Mouse (Mus musculus) forebrain, embryonic 13.5 days (tissue): ENCODE measurements around the gene Sept1. TPM values are rescaled to one million over a fixed set of nuclear protein-coding genes. Genes with fewer than 3 reads are reported as not detected.

Experiments used
- ATAC-seq: fragments of 200-750 bp; cut with Nextera tagmentation; 2 replicates; pipeline ENCODE4 v1.8.0; 2017
- H3K27ac ChIP-seq: fragments of 300-500 bp; sonication (generic); 2 replicates; pipeline ENCODE4 v1.5.1; 2015; ENCODE audit warnings: inconsistent platforms, mild to moderate bottlenecking, moderate library complexity
- H3K27me3 ChIP-seq: fragments of 300-500 bp; sonication (generic); 2 replicates; pipeline ENCODE4 v1.6.1; 2015; ENCODE audit warnings: mild to moderate bottlenecking, inconsistent platforms
- H3K36me3 ChIP-seq: fragments of 300-500 bp; sonication (generic); 2 replicates; pipeline ENCODE4 v1.6.1; 2015; ENCODE audit warnings: mild to moderate bottlenecking, inconsistent platforms; ENCODE audit not compliant: poor library complexity, severe bottlenecking
- H3K4me1 ChIP-seq: fragments of 300-500 bp; sonication (generic); 2 replicates; pipeline ENCODE4 v1.6.1; 2015; ENCODE audit warnings: inconsistent platforms
- H3K4me2 ChIP-seq: fragments of 300-500 bp; sonication (generic); 2 replicates; pipeline ENCODE4 v1.6.1; 2015; ENCODE audit warnings: inconsistent platforms, mild to moderate bottlenecking, moderate library complexity
- H3K4me3 ChIP-seq: fragments of 300-500 bp; sonication (generic); 2 replicates; pipeline ENCODE4 v1.5.1; 2015; ENCODE audit warnings: mild to moderate bottlenecking, inconsistent platforms
- H3K9ac ChIP-seq: fragments of 300-500 bp; sonication (generic); 2 replicates; pipeline ENCODE4 v1.6.1; 2015; ENCODE audit warnings: mild to moderate bottlenecking, inconsistent platforms
- H3K9me3 ChIP-seq: fragments of 300-500 bp; sonication (generic); replicated peaks from 2 replicates; pipeline ENCODE4 v1.6.1; 2016; ENCODE audit warnings: inconsistent platforms
- WGBS: fragments of 180-500 bp; shearing (Covaris S2); methylation state at CpG from one replicate; pipeline ENCODE4 v1.1.7; 2015; 5-methylcytosine and 5-hydroxymethylcytosine counted together
- polyA plus RNA-seq: library from polyadenylated mRNA; unstranded; fragments of >200 nt; fragmentation: Nextera tagmentation; extraction: Ambion mirVana; gene quantifications from 2 replicates; pipeline ENCODE4 v1.2.1, GENCODE M21; 2015

The Sept1 gene
- polyA plus RNA-seq, 1 experiment from 2014 or later: 33.4 TPM

DNA sequence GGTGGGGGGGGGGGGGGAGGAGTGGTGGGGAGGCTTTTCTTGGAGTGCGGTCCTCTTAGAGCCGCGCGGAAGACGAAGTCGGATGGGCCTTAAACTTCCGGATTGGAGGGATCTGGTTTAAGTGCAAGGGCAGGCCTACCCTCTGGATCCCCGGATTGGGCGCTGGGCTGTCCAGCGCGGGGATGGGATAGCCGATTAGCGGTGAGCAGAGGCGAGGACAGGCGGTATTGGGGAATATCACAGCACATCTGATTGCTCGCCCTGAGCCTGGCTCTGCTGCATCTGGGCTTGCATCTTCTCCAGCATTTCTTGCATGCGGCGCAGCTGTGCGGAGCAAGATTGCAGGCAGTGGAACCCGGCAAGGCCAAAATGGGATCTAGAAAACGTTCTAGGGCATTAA is 18.4 kb downstream of the Sept1 start:
- Histone ChIP-seq H3K27ac (no peak overlapping the region), H3K27me3 (peaks cover 9% of the 10 kb centered on the region), H3K36me3 (no peaks in the 10 kb centered on the region), H3K4me3 (0 out of 2 replicates have a peak overlapping the region, but pooled peaks have one; percentile 14), H3K9me3 (no peaks in the 10 kb centered on the region), H3K4me2 (no peak overlapping the region), H3K4me1 (peaks cover 12% of the 10 kb centered on the region; the same call in 1 of the 2 replicates), H3K9ac (0 out of 2 replicates have a peak overlapping the region, but pooled peaks have one; percentile 30)
- WGBS: 33% methylated on average over 21 of the region's 21 CpGs
- no peak for ATAC-seq

DNA sequence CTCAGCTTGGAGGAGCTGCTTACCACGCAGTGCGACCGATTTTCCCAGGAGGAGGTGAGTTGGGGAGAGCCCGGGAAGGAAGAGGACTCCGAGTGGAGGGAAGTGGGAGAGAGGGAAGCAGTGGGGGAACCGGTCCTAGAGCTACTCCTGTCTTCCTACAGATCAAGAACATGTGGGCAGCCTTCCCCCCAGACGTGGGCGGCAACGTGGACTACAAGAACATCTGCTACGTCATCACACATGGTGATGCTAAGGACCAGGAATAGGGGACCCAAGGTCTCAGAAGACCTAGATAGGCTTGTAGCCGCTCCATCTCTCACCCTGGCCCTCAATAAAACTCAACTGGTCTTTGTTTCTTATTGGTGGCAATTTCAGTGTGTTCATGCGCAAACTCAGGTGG is 19.0 kb downstream of the Sept1 start:
- no peak overlapping the region for H3K9ac ChIP-seq
- peaks cover 9% of the 10 kb centered on the region for H3K27me3 ChIP-seq
- 56% methylated on average over 12 of the region's 12 CpGs for WGBS
- H3K4me3 ChIP-seq: no peak overlapping the region
- H3K9me3 ChIP-seq: no peaks in the 10 kb centered on the region
- no peaks in the 10 kb centered on the region for H3K36me3 ChIP-seq
- no peak overlapping the region for H3K4me2 ChIP-seq
- peaks cover 15% of the 10 kb centered on the region for H3K4me1 ChIP-seq
- H3K27ac ChIP-seq: no peak overlapping the region
- ATAC-seq: no peak

DNA sequence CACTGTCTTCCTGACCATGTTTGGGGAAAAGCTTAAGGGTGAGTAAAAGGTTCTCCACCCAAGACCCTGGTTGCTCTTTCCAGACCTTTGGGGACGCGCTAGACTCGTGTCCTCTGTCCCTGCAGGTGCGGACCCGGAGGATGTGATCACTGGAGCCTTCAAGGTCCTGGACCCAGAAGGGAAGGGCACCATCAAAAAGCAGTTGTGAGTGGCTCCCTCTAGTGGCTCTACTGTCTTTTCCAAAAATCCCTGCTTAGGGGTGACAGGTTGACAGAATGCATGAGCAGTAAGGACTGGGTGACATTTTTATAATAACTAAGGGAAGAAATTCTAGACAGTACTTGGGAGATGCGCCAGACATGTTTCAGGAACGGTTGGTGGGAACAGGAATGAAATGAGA is 19.4 kb downstream of the Sept1 start:
- peaks cover 15% of the 10 kb centered on the region for H3K4me1 ChIP-seq
- ATAC-seq: no peak
- H3K4me2 ChIP-seq: no peak overlapping the region
- H3K27me3 ChIP-seq: peaks cover 9% of the 10 kb centered on the region
- H3K27ac ChIP-seq: no peak overlapping the region
- no peak overlapping the region for H3K9ac ChIP-seq
- WGBS: 40% methylated on average over 7 of the region's 7 CpGs
- no peak overlapping the region for H3K4me3 ChIP-seq
- no peaks in the 10 kb centered on the region for H3K36me3 ChIP-seq
- no peaks in the 10 kb centered on the region for H3K9me3 ChIP-seq

DNA sequence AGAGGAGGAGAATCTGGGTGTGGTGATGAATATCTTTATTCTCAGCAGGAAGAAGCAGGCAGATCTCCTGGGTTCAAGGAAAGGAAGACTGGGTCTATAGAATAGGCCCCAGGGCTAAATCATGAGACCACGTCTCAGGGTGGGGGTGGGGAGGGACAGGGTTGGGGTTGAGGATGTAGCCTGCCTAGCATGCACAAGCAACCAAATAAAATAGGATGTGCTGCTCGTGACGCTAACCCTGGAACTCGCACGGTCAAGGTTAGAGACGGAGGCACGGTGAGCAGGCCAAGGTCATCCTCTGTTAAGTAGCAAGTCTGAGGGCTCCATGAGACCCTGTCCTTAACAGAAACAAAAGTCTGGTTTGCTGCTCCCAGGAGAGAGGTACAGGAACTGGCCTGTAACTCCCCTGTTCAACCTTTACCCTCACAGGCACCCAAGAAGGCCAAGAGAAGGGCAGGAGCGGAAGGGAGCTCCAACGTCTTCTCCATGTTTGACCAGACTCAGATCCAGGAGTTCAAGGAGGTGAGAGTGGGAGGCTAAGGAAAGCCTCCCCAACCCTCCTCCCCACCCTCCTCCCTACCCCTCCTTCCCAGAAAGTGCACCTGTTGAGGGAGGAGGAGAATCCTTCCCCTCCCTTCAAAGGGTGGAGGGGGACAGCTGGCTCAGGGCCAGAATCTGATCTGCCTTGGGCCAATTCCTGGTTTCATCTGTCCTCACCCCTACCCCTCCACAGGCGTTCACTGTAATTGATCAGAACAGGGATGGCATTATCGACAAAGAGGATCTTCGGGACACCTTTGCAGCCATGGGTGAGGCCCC is 20.3 kb downstream of the Sept1 start:
- no peak for ATAC-seq
- H3K4me3 ChIP-seq: no peak overlapping the region
- 86% methylated on average over 12 of the region's 12 CpGs for WGBS

DNA sequence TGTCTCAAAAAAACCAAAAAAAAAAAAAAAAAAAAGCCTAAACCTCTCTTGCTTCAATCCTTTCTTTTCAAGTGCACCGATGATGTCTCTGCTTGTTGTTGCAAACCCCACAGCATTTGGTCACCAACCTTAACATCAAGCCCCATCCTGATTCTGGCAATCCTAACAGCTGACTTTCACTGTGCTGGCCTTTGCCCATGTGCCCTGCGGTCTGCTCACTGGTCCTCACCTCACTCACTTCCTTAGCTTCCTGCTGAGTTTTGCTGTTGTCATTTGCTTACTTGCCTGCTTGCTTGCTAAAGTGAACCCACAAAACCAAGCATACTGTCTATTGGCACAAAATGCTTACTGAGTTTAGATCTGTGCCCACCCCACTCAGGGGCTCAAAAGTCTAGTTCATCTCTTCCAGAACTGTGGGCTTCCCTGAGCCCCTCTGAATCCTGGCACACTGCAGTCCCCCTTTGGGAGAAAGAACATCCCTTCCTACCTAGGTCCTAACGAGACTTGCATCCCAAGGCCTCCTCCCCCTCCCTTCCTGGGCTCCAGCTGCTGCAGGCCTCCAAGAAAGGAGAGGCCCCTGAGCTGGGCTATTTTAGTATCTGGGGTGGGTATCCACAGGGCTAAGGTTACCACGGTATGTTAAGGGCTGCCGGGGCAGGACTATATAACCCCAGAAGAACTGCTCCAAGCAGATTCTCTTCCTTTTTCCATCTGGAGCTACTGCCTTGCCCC is 21.8 kb downstream of the Sept1 start:
- no peak for ATAC-seq
- Histone ChIP-seq H3K9me3 (no peaks in the 10 kb centered on the region), H3K9ac (no peak overlapping the region), H3K27me3 (peaks cover 9% of the 10 kb centered on the region), H3K36me3 (no peaks in the 10 kb centered on the region), H3K4me1 (peaks cover 30% of the 10 kb centered on the region), H3K4me2 (no peak overlapping the region), H3K4me3 (no peak overlapping the region), H3K27ac (no peak overlapping the region)
- WGBS: 73% methylated on average over 5 of the region's 5 CpGs

More for the DNA sequence above, 20.3 kb downstream of the Sept1 start:
- peaks cover 9% of the 10 kb centered on the region for H3K27me3 ChIP-seq
- no peak overlapping the region for H3K9ac ChIP-seq
- no peak overlapping the region for H3K27ac ChIP-seq
- H3K9me3 ChIP-seq: no peaks in the 10 kb centered on the region
- H3K4me2 ChIP-seq: no peak overlapping the region
- no peaks in the 10 kb centered on the region for H3K36me3 ChIP-seq
- H3K4me1 ChIP-seq: peaks cover 16% of the 10 kb centered on the region

DNA sequence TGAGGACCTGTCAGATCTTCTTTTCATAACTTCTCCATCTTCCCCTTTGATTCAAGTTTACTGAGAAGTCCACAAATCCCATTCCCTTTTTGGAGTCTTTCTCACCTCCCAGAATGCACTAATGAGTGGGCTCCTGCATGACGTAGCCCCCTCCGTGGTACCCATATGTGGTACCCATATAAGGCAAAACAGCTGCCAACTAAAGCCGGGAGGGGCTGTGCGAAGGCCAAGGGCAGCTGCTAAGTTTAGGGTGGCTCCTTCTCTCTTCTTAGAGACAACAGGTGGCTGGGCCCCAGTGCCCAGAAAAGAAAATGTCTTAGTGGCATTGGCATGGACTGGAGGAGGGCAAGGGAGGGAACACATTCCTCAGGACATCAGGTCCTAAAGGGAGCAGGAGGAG is 22.7 kb downstream of the Sept1 start:
- H3K4me3 ChIP-seq: no peak overlapping the region
- H3K4me2 ChIP-seq: no peak overlapping the region
- no peak for ATAC-seq
- 93% methylated on average over 4 of the region's 4 CpGs for WGBS
- H3K9ac ChIP-seq: no peak overlapping the region
- no peaks in the 10 kb centered on the region; the same call in 1 of the 2 replicates for H3K36me3 ChIP-seq
- H3K4me1 ChIP-seq: peaks cover 35% of the 10 kb centered on the region
- H3K27ac ChIP-seq: no peak overlapping the region
- no peaks in the 10 kb centered on the region for H3K9me3 ChIP-seq
- H3K27me3 ChIP-seq: peaks cover 9% of the 10 kb centered on the region

DNA sequence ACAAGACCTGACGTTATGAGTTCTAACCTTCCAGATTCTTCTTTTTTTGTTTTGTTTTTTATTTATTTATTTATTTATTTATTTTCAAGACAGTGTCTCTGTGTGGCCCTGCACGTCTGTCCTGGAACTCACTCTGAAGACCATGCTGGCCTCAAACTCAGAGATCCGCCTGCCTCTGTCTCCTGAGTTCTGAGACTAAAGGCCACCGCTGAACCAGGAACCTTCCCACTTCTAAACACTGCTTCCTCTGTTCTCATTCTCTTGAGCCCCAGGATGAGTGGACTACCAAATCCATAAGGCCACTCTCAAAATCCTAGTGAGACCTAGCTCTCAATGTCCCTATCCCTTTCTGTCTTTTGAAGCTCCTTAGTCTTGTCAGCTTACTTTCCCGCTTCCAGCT is 23.1 kb downstream of the Sept1 start:
- WGBS: 83% methylated on average over 5 of the region's 5 CpGs
- ATAC-seq: no peak
- Histone ChIP-seq H3K27ac (no peak overlapping the region), H3K27me3 (peaks cover 7% of the 10 kb centered on the region), H3K4me1 (peaks cover 35% of the 10 kb centered on the region), H3K9ac (no peak overlapping the region; the same call in 1 of the 2 replicates), H3K36me3 (no peaks in the 10 kb centered on the region; the same call in 1 of the 2 replicates), H3K4me2 (peak overlapping the region; percentile 71), H3K9me3 (no peaks in the 10 kb centered on the region), H3K4me3 (peak overlapping the region; percentile 96; the same call in 1 of the 2 replicates)

DNA sequence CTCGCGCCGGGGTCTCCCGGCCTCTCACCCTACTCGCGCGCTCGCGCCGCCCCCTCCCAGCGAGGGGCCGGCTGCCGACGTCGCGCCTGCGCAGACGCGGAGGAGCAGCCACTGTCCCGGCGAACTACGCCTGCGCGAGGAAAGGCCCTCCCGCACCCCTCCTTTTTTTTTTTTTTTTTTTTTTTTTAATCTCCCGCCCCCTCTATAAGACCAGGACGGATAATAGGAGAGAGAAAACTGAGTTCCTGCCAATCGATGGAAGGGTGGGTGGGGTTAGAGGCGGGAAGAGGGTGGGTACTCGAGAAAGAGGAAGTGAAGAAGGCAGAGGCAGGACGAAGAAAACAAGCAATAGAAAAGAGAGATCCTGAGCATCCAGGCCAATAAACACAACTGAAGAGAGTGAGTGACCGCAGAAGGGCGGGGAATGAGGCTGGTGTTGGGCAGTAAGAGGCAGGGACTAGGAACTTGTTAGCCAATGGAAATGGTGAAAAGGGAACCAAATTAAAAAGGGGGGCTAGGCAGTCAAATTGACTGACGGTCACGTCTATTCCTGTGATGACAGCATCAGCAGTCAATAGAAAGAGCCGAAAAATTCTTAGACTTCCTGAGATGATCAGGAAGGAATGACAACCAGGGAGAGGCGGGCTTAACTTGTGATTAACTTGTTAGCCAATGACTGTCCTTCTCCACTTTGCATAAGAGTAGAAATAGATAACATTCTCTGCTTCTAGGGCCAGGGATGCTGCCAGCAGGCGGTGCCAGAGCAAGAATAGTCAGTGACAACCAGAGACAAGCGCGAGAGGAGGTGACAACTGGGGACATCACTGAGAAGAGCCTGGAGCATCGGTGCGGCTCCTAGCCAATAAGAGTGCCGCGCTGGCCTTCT is 24.1 kb downstream of the Sept1 start, which contains the start of gene Mylpf:
TSS of gene Mylpf (plus strand) at position 338 of the 886 bp plus-strand sequence.
- Histone ChIP-seq H3K9me3 (no peaks in the 10 kb centered on the region), H3K27ac (peak within 1 kb of the TSS; percentile 82), H3K27me3 (peaks cover 1% of the 10 kb centered on the region; the same call in 1 of the 2 replicates), H3K4me2 (peak within 1 kb of the TSS; percentile 100), H3K4me1 (peaks cover 41% of the 10 kb centered on the region), H3K36me3 (peaks cover 3% of the 10 kb centered on the region), H3K4me3 (peak within 1 kb of the TSS; percentile 96), H3K9ac (peak within 1 kb of the TSS; percentile 98)
- peak; percentile 96 for ATAC-seq
- under 1% methylated on average over 34 of the region's 44 CpGs for WGBS

DNA sequence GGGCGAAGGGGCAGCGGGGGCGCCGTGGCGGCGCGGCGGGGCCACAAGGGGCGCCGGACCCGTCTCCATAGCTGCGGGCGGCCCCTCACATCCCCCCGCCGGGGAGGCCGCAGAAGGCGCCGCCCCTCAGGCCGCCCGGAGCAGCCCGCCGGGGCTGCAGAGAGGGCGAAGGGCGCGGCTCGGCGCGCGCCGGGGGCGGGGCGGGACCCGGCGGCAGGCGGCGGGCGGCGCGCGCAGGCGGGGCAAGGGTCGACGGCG is 24.7 kb downstream of the Sept1 start, which contains the start of gene Tbc1d10b:
TSS of gene Tbc1d10b (minus strand) at position 174 of the 258 bp plus-strand sequence.
- Histone ChIP-seq H3K9ac (peak within 1 kb of the TSS; percentile 98), H3K4me1 (peaks cover 43% of the 10 kb centered on the region), H3K4me2 (peak within 1 kb of the TSS; percentile 100), H3K9me3 (no peaks in the 10 kb centered on the region), H3K27ac (peak within 1 kb of the TSS; percentile 82), H3K27me3 (no peaks in the 10 kb centered on the region), H3K4me3 (peak within 1 kb of the TSS; percentile 96), H3K36me3 (peaks cover 9% of the 10 kb centered on the region)
- ATAC-seq: peak; percentile 13
- WGBS: 0% methylated on average over 25 of the region's 44 CpGs

DNA sequence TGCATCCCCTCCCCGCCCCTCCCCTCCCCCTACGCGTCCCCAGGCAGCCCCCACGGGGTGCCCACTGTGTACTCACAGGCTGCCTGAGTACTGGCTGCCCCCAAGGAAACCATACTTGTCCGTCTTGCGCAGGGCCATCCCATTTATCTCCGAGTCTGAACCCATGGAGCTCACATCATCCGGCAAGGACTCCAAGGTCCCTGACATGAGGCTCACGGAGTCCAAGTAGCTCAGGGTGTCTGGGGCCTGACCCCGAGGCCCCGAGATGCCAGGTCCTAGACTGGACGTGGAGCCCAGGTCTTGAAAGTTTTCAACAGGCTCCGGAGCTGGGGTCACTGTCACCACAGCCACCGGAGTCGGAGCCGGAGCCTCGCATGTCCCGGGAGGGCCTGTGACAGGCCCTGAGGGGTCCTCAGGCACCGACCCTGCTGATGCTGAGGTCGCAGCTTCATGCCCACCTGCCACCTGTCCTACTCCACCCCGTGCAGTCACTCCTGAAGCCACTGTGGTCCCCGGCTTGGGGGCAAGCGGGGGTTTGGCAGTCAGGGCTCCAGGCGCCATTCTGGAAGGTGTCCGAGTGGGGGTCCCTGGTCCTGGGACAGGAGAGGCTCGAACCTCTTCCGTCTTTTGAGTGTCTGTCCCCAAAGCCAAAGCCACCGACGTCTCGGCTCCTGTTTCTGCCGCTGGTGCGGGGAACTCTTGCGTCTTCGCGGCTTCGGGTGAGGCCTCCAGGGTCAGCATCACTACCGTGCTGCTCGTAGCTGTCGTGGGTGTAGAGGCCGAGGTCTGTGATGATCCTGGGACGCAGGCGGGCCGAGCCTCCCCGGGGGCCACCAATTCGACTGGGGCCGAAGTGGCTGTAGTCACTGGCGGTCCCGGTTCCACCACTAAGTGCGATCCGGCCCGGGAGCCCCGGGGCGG is 25.3 kb downstream of the Sept1 start:
- H3K4me3 ChIP-seq: peak overlapping the region; percentile 96
- no peaks in the 10 kb centered on the region for H3K27me3 ChIP-seq
- under 1% methylated on average over 53 of the region's 53 CpGs for WGBS
- peak overlapping the region; percentile 82 for H3K27ac ChIP-seq
- H3K4me2 ChIP-seq: peak overlapping the region; percentile 100
- peak overlapping the region; percentile 98 for H3K9ac ChIP-seq
- peaks cover 43% of the 10 kb centered on the region for H3K4me1 ChIP-seq
- ATAC-seq: no peak
- no peaks in the 10 kb centered on the region for H3K9me3 ChIP-seq
- peaks cover 14% of the 10 kb centered on the region for H3K36me3 ChIP-seq

DNA sequence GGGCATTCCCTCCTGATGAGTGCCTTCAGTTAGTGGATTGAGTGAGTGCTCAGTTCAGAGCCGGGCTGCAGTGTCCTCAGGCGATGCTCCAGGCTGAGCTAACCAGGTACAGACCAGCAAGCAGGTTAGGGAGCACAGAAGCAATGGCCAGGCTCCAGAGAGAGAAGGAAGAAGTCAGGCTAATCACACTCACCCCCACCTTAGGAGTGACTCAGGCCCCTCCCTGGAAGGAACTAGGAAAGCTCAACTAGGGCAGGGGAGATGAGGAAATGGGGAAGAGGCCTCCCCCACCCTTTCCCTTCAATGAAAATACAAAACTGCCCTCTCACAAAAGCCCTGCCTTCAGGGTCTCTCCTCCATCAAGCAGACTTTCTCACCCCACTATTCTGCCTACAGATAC is 26.3 kb downstream of the Sept1 start:
- Histone ChIP-seq H3K27me3 (no peaks in the 10 kb centered on the region), H3K4me2 (peak overlapping the region; percentile 100), H3K4me1 (peaks cover 43% of the 10 kb centered on the region), H3K9ac (peak overlapping the region; percentile 98), H3K27ac (no peak overlapping the region), H3K4me3 (peak overlapping the region; percentile 96), H3K9me3 (no peaks in the 10 kb centered on the region), H3K36me3 (peaks cover 24% of the 10 kb centered on the region)
- 59% methylated on average over 2 of the region's 2 CpGs for WGBS
- no peak for ATAC-seq
